Mouse (Mus musculus): ENCODE measurements at regions not wholly inside any gene's neighbourhood (a gene's known extent, or its start where the extent isn't known, plus 50 kb on each side); places are given as distances from the start of the nearest gene placed in this dataset.

DNA sequence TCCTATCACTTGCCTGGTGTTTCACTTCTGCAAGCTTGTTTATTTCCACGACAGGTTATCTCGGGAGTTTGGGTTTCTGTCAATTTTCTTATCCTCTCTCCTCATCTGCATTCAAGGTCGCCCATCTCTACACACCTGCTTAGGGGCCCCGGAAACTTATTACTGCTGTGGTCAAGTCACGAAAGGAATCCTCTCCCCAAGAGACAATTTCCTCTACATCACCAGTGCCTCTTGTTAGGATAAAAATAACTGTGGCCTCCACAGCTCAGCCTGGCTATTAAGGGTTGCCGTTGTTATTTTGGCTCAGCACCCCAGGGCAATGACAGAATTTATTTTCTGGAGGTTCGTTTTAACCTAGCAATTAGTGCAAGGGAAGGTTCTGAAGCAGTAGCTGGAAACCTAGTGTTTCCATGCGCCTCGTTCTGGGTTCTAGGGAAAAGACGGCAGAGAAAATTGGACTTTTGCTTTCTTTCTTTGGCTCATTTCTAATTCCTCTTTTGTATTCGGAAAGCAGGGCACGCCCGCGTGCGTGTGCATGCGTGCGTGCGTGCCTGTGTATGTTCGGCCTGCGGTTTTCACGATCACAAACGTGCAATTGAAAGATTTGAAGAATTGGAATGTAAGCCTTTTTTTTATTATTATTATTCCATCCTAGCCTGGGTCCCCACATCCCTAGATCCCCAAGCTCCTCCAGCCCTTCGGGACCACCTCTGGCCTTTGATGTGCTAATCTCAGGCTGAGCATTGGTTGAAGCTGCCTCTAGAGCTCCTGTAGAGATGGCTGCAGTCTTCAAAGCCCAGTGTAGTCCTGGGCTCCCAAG is 147.1 kb upstream of the Jarid2 start:
- DNase-seq (ENCODE audit: low spot score in 2 of 2), result no peak

DNA sequence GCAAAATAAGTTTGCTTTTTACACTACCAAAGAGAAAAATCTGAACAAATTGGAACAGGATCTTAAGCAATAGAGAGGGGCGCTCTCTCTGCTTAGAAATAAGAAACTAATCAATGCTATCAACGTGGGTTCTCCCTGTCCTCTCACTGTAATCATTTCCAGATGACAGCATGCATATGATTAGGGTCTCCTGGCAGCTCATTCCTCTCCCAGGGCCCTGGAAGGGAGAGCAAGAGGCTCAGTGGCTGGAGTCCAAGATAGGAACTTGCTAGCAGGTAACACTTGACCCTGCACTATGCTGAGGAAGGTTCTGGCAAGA is 146.5 kb upstream of the Jarid2 start:
- DNase-seq (ENCODE audit: low spot score in 2 of 2), result no peak

- DNase-seq (ENCODE audit: low spot score in 2 of 2), result no peak
These were observed 145.7 kb upstream of the Jarid2 start for GRCm38 (mm10) chr13:44583614-44584013.

DNA sequence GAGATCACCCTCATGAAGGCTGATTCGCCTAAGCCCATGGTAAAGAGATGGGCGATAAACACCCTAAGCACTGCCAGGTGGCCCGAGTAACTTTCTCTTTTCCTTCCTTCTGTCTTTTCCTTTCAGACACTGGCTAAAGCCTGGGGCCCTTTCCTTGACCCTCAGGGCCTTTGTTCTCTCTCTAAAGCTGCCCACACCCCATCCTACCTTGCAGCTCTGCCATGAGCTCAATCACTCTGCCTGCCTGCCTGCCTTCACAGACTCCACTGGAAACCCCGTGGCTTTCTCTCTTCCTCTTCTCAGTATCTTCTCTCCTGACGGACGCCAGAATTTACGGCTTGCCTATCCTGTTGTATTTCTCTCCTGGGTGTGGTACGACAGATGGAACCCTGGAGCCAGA is 145.1 kb upstream of the Jarid2 start:
- DNase-seq (ENCODE audit: low spot score in 2 of 2), result no peak

DNA sequence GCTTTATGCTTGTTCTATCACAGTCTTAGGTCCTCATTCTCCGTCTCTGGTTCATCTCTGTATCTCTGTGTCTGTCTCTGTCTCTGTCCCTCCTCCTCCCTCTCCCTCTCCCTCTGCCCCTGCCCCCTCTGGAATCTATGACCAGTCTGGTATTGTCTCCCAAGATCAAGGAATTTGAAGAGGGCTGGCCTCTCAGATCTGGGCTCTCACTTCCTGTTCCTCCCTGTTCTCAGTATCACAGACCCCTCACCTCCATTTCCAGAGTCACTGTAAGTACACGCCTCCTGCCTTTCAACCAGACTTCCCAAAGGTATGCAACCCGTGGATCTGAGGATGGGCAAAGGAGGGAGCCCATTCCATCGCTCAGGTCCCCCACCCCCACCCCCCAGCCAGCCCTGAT is 144.7 kb upstream of the Jarid2 start:
- DNase-seq (ENCODE audit: low spot score in 2 of 2), result no peak

- no peak for DNase-seq (ENCODE audit: low spot score in 2 of 2)
These were observed 141.4 kb upstream of the Jarid2 start for GRCm38 (mm10) chr13:44587846-44588245.

DNA sequence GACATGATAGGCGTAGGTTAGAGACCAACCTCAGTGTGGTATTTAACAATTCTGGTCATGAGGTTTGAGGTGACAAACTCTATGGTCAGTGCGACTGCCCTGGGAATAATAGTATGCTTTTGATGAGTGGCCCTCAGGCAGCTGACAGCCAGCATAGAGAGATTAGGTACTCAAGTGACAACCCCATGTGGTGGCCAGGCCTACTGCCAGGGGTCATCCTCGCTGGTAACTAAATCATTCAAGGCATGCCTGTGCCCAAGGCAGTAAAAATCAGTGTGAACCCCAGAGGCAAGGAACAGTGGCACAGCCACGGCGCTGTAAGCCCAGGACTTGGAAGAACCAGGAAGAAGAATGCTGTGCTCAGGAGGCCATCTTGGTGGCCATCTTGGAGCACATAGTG is 134.6 kb upstream of the Jarid2 start:
- DNase-seq (ENCODE audit: low spot score in 2 of 2), result no peak

GRCm38 (mm10) chr13:44597666-44598065 is 131.6 kb upstream of the Jarid2 start:
- no peak for DNase-seq (ENCODE audit: low spot score in 2 of 2)

DNA sequence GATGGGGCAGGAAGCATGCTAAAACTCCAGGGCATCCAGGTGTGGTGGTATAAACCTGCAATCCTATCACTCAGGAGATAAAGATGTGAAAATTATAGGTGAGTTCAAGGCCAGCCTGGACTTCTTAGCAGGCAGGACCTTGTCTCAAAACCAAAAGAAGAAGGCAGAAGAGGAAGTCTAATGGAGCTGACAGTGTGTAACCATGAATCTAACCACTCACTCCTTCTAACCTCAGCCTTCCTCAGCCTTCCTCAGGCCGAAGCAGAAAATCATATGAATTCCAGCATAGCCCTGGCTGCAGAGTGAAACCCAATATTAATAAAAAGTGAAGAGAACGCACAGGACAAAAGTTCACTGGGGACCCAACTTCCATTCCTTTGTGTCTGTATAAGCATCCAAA is 128.2 kb upstream of the Jarid2 start:
- no peak for DNase-seq (ENCODE audit: low spot score in 2 of 2)

DNA sequence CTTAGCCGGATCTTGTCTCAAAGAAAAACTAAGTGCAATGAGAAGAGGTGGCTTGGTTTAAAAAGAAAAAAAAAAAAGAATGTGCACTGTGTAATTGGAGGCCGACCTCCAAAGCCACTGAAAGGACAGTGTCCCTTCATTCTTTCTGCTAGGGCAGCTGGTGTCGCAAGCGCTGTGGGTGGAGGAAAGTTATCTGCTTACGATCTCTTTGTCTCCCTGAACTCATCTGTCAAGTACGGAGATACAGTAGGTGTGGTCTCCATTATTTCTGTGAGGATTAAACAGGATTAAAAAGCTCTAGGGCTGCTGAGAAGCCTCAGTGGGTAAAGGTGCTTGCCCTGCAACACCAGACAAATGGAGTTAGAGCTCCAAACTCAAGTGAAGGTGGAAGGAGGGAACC is 126.6 kb upstream of the Jarid2 start:
- DNase-seq (ENCODE audit: low spot score in 2 of 2), result no peak

DNA sequence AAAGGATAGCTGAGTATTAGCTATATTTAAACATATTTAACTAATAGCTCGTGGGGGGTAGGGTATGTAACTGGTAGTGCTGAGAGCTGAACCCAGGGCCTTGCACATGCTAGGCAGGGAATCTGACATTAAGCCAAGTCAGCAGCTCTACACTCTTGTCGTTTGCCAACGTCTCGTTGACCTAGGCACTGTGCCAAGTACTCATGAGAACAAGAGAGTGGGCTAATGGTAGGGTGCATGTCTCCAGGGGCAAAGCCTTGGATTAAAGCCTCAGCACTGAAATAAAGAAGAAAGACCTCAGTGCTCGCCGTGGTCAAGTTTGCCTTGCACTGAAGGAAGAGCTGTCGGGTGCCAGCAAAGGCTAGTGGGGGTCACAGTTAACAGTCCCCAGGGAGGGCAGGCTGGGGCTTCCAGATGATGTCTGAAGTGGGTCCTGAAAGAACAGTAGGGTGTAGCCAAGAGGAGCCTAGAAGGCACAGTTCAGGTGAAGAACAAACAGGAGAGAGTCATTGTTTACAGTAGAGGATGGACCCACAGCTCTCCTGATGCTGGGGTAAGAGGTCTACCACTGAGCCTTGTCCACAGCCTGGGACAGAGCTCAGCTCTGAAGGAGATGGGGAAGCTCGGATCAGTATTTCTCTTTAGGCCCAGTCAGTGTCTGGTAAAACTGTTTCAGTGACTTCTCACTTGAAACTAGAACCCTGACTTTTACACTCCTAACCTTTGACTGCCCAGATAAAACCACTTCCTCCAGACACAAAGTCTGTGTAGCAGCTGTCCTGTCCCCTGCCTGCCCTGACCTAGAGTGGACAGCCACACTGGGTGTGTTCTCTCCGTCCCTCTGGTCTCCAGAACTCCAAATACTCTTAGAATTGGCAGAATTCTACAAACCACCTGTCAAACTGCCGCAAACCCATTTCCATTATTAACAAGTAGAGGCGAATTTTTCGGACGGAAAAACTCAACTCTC is 121.7 kb upstream of the Jarid2 start:
- no peak for DNase-seq (ENCODE audit: low spot score in 2 of 2)

GRCm38 (mm10) chr13:44608286-44608675 is 121.0 kb upstream of the Jarid2 start:
- DNase-seq (ENCODE audit: low spot score in 2 of 2), result no peak

DNA sequence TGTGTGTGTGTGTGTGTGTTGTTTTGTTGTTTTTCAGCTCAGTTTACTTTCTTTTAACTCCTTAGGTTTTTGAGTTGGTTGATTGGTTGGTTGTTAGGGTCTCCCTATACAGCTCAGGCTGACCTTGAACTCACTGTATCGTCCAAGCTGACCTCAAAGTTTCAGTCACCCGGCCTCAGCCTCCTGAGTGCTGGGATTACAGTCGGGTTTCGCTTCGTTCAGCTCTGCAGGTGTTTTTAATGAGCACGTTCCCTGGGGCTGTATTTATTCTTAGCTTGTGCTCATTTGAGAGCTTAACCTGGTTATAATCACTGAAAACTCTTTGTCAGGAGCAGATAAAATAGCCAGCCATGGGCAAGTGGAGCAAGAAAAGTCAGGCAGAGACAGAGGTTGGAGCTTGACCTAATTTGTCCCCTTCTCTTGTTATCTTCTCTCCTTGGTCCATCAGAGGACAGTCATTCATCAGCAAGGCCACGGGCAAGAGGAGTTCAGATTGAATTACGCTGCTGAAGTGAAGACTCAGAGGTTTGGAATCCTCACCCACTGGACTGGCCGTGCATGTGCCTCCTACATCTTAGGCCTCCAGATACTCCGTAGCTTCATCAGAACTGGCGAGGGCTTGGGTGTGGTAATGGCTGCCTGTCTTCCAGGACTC is 120.5 kb upstream of the Jarid2 start:
- no peak for DNase-seq (ENCODE audit: low spot score in 2 of 2)

GRCm38 (mm10) chr13:44609606-44610005 is 119.7 kb upstream of the Jarid2 start:
- DNase-seq (ENCODE audit: low spot score in 2 of 2), result no peak

DNA sequence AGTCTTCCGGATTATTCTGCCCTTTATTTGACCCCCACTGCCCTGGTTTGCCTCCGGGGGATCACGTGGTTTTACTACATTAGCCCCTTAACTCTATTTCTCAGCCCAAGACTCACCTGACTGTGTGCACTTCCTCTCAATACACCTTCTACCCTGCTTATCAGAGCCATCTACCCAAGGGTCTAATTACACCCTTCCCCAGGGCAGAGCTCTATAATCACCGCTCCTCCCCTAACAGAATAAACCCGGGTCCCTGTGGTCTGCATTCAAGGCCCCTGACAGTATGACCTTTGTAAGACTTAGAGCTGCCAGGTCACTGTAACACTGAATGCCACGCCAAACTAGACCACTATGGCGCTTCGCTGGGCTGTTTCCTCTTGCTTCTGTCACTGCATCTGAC is 113.6 kb upstream of the Jarid2 start:
- DNase-seq (ENCODE audit: low spot score in 2 of 2), result no peak

- DNase-seq (ENCODE audit: low spot score in 2 of 2), result no peak
These were observed 110.9 kb upstream of the Jarid2 start for GRCm38 (mm10) chr13:44618368-44618767.

GRCm38 (mm10) chr13:44622661-44623355 is 106.5 kb upstream of the Jarid2 start:
- no peak for DNase-seq (ENCODE audit: low spot score in 2 of 2)

GRCm38 (mm10) chr13:44624716-44625115 is 104.6 kb upstream of the Jarid2 start:
- DNase-seq (ENCODE audit: low spot score in 2 of 2), result no peak

- no peak for DNase-seq (ENCODE audit: low spot score in 2 of 2)
These were observed 103.5 kb upstream of the Jarid2 start for GRCm38 (mm10) chr13:44625792-44626191.

- no peak for DNase-seq (ENCODE audit: low spot score in 2 of 2)
These were observed 102.5 kb upstream of the Jarid2 start for GRCm38 (mm10) chr13:44626806-44627205.

DNA sequence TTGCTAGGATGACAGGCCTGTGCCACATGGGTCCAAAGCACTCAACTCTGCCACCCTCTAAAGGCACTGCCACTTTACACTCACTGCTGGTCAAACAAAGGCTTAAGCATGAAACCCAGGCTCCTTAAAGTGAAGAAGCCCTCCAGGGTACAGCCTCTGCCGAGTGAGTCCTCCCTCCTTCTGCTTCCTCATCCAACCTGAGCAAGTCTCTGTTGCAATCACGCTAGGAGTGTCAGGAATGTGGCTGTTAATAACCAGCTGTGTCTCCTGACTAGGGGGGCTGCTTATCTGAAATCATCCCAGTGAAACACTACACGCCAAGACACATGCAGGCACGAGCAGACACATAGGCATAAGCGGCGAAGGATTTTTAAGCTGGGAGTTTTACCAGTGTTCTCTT is 99.2 kb upstream of the Jarid2 start:
- DNase-seq (ENCODE audit: low spot score in 2 of 2), result no peak
